Mouse (Mus musculus) kidney, postnatal 14 days (tissue): ENCODE measurements around the gene Npas2.

Experiments used
- DNase-seq: peaks from one replicate; pipeline ENCODE4 v3.0.0; 2022; ENCODE audit warnings: mixed read lengths

Npas2 gene

DNA sequence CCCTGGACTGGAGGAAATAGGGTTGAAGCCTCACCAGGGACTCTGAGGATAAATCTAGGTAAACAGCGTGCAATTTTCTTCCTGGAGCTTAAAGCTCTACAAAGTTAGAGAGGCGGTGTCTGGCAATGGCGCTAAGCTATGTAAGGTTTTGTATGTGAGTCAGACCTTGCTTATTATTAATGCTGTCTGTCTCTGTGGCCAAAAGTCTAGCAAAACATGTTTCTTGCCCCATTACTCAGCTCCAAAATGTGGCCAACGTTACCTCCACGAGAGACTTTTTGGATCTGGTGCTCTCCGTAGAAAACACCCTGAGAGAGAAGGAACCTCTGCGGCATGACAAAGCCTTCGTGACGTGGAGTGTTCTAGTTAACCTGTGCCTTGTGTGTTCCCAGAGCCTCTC lies 93.5 kb downstream of the Npas2 start:
- DNase-seq = no peak

DNA sequence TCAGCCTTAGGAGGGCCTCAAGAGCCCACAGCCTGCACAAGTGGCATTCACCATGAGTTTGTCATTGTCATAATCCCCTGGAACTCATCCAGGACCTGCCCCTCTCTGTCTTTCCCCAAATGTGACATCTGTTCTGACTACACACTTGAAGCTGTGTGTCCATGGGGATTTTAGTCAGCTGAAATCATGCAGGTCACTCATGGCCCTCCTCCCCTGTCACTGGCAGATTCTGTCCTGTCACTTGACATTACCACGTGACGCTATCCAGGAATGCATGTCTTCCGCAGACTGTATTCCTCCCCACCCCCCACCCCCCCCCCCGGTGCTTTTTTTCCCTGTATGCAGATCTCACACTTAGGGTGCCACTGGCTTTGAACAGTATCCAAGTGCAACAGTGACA lies 94.3 kb downstream of the Npas2 start:
- DNase-seq = no peak

DNA sequence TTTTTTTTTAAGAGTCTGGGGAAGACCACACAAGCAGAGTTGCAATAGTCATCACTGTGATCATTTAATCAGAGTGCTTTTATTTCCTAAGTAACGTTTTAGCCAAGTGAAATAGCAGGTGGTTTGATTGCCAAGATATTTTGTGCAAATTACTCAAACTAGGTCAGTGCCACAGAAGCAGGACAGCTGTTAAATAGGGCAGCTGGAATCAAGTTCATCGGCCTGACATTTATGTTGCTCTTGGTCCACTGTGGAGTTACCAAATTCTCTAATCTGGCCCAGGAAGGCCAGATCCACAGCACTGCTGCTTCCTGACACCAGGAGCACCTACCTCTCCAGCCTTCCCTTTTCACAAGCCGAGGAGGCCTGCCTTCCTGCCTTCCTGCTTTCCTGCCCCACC lies 94.9 kb downstream of the Npas2 start:
- peak; percentile 12 for DNase-seq

DNA sequence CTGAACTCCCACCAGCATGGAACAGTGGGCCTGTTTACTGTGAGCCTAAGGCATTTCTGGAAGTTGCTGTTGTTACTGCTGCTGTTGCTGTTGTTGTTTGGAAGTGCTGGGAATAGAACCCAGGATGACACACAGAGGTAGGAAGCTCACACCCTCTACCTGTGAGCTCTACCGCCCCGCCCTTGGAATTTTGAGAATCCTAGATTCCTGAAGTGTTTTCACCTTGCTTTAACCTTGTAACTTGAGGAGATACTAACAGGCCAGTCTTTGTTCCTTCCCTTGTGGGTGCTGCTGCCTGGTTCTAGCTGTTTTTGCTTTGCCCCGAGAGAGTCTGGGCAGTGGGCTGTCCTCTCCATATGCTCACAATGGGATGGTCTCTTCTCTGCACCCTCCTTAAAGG lies 98.5 kb downstream of the Npas2 start:
- DNase-seq = no peak

DNA sequence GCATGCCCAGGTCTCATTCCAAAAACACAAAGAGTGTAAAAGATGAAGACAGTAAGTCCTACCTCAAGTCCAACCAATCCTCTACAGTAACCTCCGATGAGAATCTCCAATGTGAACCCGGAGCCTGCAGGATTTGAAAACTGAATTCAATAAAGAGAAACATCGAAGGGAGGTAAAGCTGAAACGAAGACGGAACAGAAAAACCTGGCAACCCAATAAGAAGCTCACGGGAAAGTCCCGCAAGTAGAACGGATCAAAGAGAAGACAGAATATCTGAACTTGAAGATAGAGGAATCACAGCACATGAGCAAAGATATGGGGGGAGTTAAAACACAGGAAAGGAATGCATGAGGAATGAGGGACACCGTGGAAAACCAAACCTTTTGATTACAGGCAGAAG lies 104.8 kb downstream of the Npas2 start:
- no peak for DNase-seq

DNA sequence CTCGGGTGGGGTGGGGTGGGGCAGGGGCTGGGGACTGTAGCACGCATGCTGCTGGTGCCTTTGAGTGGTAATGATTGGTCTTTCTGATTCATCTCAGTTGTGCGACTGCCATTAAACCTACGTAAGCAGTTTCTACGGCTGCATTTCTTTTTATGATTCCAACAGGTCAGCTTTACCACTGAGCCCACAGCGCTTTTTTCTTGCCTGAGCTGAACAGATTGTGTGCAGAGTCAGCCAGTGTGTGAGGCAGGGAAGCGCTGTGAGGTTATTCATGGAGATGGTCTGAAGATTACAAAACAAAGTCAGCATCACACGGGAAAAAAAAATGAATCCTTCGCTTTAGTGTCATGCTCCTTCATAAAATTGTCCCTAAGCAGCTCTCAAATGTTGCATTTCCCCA lies 106.7 kb downstream of the Npas2 start:
- DNase-seq = no peak

- no peak for DNase-seq
These were observed 107.1 kb downstream of the Npas2 start for GRCm38 (mm10) chr1:39300676-39301075.

DNA sequence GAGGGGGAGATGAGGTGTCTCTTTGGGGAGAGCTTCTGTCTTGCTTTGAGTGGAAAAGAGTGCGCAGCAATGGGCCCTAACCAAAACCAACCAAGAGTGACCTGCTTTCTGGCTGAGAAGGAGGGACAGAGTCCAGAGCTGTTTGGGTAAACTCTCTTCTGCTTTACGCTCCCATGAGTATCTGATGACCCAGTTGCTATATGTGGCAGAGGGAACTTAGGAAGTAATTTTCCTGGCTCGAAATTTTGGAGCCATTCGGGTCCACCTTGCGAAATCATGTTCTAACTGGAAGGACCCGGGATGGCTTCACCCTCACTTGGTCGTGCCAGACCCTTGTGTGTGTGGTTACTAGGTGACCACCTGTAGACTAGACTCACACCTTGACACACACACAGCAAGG lies 108.7 kb downstream of the Npas2 start:
- no peak for DNase-seq

DNA sequence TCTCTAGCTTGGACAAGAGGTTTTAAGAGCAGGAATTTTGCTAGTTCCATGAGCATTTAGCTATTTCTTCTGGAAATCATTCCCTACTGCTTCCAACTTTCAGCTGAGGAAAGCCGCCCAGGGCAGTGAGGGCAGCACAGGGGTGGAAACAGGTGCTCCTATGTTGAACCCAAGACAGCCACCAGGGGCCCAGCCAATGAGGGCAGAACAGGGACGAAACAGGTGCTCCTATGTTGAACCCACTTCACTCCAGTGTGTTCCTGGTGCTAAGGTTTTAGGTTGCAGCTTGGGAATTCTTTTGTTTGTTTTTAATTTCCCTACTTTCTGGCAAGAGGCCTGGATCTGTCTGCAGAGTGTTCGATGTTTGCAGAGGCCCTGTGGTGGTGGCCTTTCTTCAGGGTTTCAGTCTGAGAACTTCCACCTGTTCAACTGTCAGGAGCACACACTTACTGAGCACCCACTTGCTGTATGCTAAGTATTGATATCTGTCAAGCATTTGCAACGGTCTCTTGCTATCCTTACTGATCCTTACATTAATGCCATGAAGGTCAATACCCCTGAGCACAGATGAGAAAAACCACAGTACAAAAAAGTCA lies 109.6 kb downstream of the Npas2 start:
- no peak for DNase-seq

GRCm38 (mm10) chr1:39307291-39307690 lies 113.8 kb downstream of the Npas2 start:
- DNase-seq = no peak

DNA sequence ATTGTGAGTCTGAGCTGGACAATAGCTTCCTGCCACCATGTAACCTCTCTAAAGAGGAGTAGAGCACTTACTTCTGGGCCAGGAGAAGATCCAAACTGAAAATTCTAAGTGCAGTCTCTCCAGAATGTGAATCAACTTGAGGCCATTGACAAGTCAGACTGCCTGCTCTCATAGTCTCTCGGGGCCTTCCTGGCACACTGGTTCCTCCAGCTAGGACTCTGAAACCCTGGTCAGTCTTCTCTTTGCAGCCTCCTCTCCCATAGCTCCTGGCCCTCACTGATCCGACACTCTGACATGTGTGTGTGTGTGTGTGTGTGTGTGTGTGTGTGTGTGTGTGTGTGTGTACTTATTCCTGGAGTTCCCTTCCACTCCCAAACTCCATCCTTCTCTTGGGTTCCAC lies 114.4 kb downstream of the Npas2 start:
- DNase-seq = no peak

DNA sequence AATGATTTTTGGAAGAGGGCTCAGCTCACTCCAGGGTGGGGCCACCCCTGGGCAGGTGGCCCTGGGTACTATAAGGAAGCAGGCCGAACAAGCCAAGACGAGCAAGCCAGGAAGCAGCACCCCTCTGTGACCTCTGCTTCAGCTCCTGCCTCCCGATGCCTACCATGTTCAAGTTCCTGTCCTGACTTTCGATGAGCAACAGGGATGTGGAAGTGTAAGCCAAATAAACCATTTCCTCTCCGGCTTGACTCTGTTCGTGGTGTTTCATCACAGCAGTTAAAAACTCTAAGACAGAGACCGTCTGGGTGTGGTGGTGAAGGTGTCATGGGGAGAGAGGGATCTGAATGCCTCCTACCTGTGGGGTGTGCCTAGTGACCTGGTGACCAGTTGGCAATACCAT lies 116.0 kb downstream of the Npas2 start:
- no peak for DNase-seq

- DNase-seq = no peak
These were observed 118.9 kb downstream of the Npas2 start for GRCm38 (mm10) chr1:39312345-39312967.

DNA sequence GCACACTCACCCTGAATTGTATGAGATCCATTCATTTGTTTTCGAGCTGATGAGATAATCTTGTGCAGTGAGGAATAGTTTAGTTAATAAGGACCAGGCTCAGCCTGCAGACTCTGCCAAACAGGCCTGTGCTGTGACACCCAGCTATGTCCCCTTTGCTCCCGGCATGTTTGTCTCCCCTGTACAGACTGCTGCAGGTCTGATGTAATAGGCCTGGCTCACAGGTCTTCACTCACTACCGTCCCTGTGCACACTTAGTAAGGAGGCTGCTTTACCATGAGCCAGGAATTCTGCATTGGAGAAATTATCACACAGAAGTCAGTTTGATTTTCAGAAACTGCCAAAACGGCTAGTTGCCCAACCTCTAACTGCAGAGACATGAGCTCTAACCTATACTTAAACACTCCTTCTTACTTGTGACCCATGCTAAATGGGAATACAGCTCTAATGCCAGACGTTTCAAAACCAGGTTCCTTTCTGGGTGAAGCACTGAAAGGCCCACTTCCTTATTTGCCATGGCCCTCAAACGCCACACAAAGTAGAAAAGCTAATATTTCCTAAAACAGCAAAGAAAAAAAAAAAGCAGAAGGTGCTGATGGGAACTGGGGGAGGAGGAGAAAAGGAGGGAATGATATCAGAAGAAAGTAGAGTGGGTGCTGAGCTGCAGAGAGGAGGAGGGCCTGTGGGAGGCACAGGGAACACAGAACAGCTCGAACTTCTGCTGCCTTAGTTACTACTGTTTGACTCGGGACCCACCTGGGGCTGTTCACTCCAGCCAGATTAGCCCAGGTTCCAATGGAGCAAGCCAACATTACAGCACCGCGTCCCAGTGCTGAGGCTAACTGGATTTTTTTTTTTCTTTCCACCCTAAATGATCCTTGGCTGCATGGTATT lies 120.1 kb downstream of the Npas2 start:
- no peak for DNase-seq

GRCm38 (mm10) chr1:39317935-39318334 lies 124.4 kb downstream of the Npas2 start:
- DNase-seq = peak; percentile 63

GRCm38 (mm10) chr1:39318870-39319269 lies 125.3 kb downstream of the Npas2 start:
- no peak for DNase-seq

GRCm38 (mm10) chr1:39321954-39322353 lies 128.4 kb downstream of the Npas2 start:
- no peak for DNase-seq

- no peak for DNase-seq
These were observed 131.7 kb downstream of the Npas2 start for GRCm38 (mm10) chr1:39325228-39325627.

DNA sequence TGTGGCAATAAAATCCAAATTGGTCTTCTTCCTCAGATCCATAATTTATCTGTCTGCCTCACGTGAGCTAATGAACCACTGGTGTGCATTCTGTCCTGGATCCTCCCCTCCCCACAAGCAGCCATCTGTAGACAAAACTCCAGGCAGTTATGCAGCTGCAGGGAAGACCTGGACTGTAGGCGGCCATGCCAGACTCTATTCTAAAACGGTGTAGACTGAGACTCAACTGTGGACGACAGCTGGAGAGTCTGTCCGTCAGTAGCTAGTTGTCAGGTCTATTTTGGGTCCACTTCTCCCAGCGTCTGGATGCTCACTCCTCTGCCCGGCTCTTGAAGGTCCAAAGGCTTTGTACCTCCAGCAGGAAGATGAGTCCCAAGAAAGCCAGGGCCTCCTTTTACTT lies 134.0 kb downstream of the Npas2 start:
- no peak for DNase-seq

DNA sequence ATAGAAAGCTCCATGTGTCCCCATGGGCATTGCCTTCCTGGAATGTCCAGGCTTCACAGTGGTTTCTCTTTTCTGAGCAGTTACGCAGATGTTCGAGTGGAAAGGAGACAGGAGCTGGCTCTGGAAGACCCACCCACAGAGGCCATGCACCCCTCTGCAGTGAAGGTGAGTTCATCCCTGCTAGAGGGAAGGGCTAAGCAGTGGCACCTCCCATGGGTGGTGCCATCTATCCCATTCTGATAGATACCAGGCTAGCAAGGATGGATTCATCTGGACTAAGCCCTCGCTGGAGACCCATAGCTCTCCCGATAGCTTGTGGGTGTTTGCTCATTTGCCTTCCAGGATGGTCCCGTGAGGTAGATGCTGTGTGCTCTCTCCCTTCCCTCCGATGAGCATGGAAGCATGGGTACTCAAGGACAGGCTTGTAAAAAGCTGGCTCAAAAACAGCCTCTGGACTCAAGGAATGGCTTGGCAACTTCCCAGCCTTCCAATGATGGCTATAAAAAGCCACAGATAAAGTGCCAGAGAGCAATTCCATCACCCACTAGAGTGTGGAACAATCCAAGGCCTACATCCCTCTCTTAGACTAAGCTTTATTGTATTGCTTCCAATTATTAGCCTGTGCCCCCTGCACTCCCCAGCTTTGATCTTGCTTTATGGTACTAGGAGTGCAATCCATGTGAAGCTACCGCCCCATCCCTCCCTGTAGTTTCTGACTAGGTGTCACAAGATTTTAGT lies 137.5 kb downstream of the Npas2 start:
- peak; percentile 23 for DNase-seq

GRCm38 (mm10) chr1:39332456-39332855 lies 138.9 kb downstream of the Npas2 start:
- DNase-seq = no peak

DNA sequence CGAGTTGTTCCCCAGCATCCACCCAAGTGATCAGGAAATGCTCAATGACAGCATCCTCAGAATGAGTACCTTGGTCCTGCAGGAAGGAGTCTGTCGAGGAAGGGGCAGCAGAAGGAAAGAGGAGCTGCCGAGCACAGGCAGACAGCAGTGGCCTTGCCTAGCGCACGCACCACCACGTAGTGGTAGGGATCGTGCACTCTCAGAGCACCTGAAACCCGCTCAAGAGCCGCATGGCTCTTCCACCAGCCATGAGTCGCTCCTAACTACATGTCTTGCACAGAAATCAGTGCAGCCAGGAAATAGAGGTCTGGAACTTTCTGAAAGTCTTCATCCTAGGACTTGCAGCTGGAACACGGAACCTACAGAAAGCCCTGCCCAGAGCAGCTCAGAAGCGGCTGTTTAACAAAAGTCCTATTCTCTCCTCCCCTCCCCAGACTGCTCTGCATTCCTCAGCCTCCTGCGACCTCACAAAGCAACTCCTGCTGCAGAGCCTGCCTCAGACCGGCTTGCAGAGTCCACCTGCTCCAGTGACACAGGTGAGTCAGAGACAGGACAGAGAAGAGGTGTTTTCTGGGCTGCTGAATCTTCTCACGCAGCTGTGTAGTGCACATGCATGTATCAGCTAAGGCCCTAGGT lies 142.1 kb downstream of the Npas2 start:
- DNase-seq = no peak

GRCm38 (mm10) chr1:39336788-39337187 lies 143.3 kb downstream of the Npas2 start:
- no peak for DNase-seq
